Mouse (Mus musculus): ENCODE results near the gene Sprr2f. TPM values are rescaled to one million over a fixed set of nuclear protein-coding genes. Genes with fewer than 3 reads are reported as not detected.

Sprr2f gene
- total RNA-seq (2021) = not detected
- long read RNA-seq, experiment 1 = 0 reads
- long read RNA-seq, experiment 2 = 0 reads

- DNase-seq = no peak
These were observed at the start of gene Sprr2f for GRCm38 (mm10) chr3:92364887-92365286. Sprr2f (plus strand) TSS chr3:92365187.

- DNase-seq = no peak
These were observed 48.7 kb upstream of the Sprr2f start, which contains the start of gene Sprr2b for GRCm38 (mm10) chr3:92316320-92316719. Sprr2b (plus strand) TSS chr3:92316620.

GRCm38 (mm10) chr3:92317384-92317783 lies 47.6 kb upstream of the Sprr2f start:
- no peak for DNase-seq

GRCm38 (mm10) chr3:92336278-92336677 lies 28.7 kb upstream of the Sprr2f start:
- DNase-seq = no peak

- DNase-seq = no peak
These were observed 26.1 kb upstream of the Sprr2f start, which contains the start of gene Sprr2d for GRCm38 (mm10) chr3:92338840-92339239. Sprr2d (plus strand) TSS chr3:92339140.

- no peak for DNase-seq
These were observed 13.1 kb upstream of the Sprr2f start, which contains the start of gene Sprr2e for GRCm38 (mm10) chr3:92351843-92352242. Sprr2e (plus strand) TSS chr3:92352143.

GRCm38 (mm10) chr3:92361619-92362018 lies 3.4 kb upstream of the Sprr2f start:
- DNase-seq = no peak

- no peak for DNase-seq
These were observed 8.6 kb downstream of the Sprr2f start for GRCm38 (mm10) chr3:92373613-92374012.

GRCm38 (mm10) chr3:92385385-92385784 lies 20.4 kb downstream of the Sprr2f start, which contains the start of gene Sprr2h:
Sprr2h (plus strand) TSS chr3:92385685.
- DNase-seq = no peak

- no peak for DNase-seq
These were observed 29.3 kb downstream of the Sprr2f start for GRCm38 (mm10) chr3:92394301-92394700.

GRCm38 (mm10) chr3:92407691-92408090 lies 42.7 kb downstream of the Sprr2f start, which contains the start of gene Sprr2i:
Sprr2i (plus strand) TSS chr3:92407991.
- no peak for DNase-seq

Other genes with a start within 250 kb of the Sprr2f start
- under 1 TPM in 1 of 2 experiments, not detected in 1; 0.23 TPM for gene Prr9, start 241.2 kb upstream of the Sprr2f start, total RNA-seq (2021)
- gene Lelp1, start 222.4 kb upstream of the Sprr2f start, total RNA-seq (2021) = not detected
- gene Sprr2a1, start 149.4 kb upstream of the Sprr2f start, total RNA-seq (2021) = not detected
- gene Sprr2a2, start 149.3 kb upstream of the Sprr2f start, total RNA-seq (2021) = not detected
- gene Sprr2a3, start 79.8 kb upstream of the Sprr2f start, total RNA-seq (2021) = not detected
- gene Sprr2b, start 48.6 kb upstream of the Sprr2f start, total RNA-seq (2021) = not detected
- gene Sprr2d, start 26.0 kb upstream of the Sprr2f start, total RNA-seq (2021) = not detected
- gene Sprr2e, start 13.0 kb upstream of the Sprr2f start, total RNA-seq (2021) = not detected
- not detected for gene Sprr2h, start 20.5 kb downstream of the Sprr2f start, total RNA-seq (2021)
- not detected for gene Sprr2i, start 42.8 kb downstream of the Sprr2f start, total RNA-seq (2021)
- gene Sprr2j-ps, start 52.9 kb downstream of the Sprr2f start, total RNA-seq (2021) = not detected
- gene Gm9774, start 64.2 kb downstream of the Sprr2f start, total RNA-seq (2021) = 1 to 10 TPM; 3.9 to 5.8 TPM
- not detected for gene Sprr2k, start 67.4 kb downstream of the Sprr2f start, total RNA-seq (2021)
- gene Sprr1b, start 73.6 kb downstream of the Sprr2f start, total RNA-seq (2021) = not detected
- gene Sprr3, start 93.5 kb downstream of the Sprr2f start, total RNA-seq (2021) = not detected
- gene Sprr1a, start 120.7 kb downstream of the Sprr2f start, total RNA-seq (2021) = not detected
- not detected for gene Sprr4, start 135.3 kb downstream of the Sprr2f start, total RNA-seq (2021)
- gene 2310046K23Rik, start 169.3 kb downstream of the Sprr2f start, total RNA-seq (2021) = not detected
- not detected for gene Ivl, start 208.5 kb downstream of the Sprr2f start, total RNA-seq (2021)
- gene Smcp, start 223.8 kb downstream of the Sprr2f start, total RNA-seq (2021) = not detected
- gene 2210017I01Rik, start 242.3 kb downstream of the Sprr2f start, total RNA-seq (2021) = not detected